Mouse (Mus musculus): ENCODE data around the gene Eri3.

DNA sequence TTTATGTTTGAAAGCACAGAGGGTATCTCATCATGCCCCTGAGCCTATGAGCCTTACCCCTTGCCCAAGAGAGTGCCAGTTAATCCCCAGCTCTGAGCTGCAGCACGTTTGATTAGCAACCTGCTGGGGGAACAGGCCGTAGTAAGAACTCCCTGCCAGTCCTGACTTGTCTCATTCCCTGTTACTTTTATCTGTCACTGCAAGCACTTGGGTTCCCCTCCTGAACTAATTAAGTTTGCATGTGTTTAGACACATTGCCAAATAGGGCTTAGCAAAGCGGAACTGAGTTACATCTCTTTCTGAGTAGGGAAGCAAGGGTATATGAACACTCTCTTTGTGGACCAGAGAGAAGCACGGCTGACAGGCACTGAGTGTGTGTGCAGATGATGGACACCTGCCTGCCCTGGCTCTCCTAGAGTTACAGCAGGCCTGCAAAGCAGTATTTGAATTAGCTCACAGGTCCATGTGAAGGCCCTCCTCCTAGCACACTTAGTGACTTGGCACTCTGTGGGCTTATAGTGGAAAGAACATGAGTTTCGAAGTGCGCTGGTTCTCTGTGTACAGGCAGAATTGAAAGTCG lies 49.9 kb downstream of the Eri3 start:
- TF ChIP-seq POLR2A (IDR thresholded peaks at IDR 0.05; ENCODE audit: borderline replicate concordance, insufficient read depth, low read length) (no peak), CTCF (IDR thresholded peaks at IDR 0.05; ENCODE audit: borderline replicate concordance, insufficient read depth, low read depth, low read length) (no peak)

All from cerebellum, adult 2 months (tissue).